Mouse (Mus musculus): ENCODE data around the gene Clec11a.
A peak's percentile ranks its signal among the peaks of the same experiment; 100 is the strongest.
"Not testable (repeated sequence)": the region's sequence is repeated elsewhere in the genome, so short reads cannot be mapped to it uniquely, and the experiment has no call there.

The Clec11a gene

DNA sequence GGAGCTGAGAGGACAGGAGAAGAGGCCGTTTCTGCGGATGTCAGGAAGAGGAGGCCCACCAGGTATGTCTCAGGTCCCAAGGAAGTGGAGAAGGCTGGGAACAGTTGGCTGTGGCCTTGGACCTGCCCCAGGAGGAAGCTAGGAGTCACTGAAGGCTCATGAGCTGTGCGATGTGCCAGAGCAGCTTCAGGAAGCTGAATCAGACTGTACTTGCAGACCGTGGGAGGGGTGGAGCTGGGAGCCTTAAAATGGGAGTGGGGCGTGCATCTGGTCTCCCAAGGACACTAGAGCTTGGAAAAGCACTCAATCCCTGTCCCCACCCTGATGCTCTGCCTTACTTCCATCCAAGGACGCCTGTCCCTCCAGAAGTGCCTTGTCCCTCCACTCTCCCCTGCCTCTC is 19.9 kb upstream of the Clec11a start:
- DNase-seq (ENCODE audit: low read depth in 1 of 2, low spot score in 2 of 2), result no peak

DNA sequence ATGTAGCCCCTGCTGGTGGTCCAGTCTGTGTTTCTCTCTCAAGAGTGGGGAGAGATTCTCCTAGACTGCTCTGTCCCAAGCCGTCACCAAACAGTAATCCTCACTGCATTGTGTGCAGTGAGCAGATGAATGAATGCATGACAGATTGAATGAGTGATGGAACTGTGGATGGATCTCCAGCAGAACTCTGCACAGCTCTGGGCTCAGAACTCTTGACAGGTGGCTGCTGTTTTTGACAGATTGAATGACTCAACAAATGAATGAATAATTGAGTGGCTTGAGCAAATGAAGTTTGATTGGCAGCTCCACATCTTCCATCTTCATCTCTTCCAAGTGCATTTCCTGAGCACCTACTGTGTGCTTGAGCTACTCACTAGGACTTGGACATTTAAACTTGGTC is 15.6 kb upstream of the Clec11a start:
- no peak for DNase-seq (ENCODE audit: low read depth in 1 of 2, low spot score in 2 of 2)

DNA sequence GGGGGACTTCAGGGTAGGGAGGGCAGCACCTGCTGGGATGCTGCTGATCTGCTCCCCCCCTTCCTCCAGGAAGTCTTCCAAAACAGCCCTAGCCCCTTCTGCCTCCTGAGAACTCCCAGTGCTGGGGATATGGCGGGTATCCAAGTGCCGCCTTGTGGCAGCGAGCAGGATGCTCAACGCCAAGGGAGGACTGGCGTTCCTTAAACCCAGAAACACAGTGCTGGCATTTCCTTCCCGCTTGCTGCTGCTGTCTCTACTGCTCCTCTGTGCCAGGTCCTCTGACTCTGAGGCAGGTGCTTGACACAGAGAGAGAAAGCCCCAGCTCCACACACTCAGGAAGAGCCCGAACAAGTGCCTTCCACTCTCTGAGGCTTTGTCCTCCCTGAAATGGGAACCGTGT is 14.2 kb upstream of the Clec11a start:
- DNase-seq (ENCODE audit: low read depth in 1 of 2, low spot score in 2 of 2), result no peak

DNA sequence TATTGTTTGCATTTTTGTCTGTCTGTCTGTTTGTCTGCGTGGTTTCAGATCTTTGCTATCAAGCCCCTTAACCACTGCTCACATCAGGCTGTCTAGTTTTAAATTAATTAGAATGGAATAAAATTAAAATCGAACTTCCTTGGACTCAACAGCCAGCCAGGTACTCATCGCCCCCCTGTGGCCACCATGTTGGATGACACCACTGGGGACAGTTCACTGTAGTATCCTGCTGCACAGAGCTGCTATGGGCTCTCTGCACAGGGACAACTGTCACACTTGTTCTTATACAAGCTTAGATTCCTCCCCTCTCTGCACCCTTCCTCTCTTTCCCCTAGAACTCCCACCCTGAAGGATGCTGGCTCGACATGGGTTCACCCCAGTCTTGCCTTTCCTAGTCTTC is 11.2 kb upstream of the Clec11a start:
- no peak for DNase-seq (ENCODE audit: low read depth in 1 of 2, low spot score in 2 of 2)

DNA sequence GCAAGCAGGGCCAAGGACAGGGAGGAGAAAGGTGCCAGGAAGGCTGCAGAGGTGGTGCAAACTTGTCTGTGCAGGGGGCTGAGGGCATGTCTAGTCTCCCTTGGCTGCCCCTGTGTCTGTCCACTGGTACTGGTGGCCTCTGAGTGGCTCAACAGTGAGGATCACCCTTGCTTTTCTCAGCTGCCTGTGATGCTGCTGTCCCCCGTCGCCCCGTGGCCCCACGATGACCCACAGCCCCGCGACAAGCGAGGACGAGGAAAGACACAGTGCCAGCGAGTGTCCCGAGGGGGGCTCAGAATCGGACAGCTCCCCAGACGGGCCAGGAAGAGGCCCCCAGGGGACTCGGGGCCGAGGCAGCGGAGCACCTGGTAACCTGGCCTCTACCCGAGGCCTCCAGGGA is 5.8 kb upstream of the Clec11a start:
- DNase-seq (ENCODE audit: low read depth in 1 of 2, low spot score in 2 of 2), result no peak

DNA sequence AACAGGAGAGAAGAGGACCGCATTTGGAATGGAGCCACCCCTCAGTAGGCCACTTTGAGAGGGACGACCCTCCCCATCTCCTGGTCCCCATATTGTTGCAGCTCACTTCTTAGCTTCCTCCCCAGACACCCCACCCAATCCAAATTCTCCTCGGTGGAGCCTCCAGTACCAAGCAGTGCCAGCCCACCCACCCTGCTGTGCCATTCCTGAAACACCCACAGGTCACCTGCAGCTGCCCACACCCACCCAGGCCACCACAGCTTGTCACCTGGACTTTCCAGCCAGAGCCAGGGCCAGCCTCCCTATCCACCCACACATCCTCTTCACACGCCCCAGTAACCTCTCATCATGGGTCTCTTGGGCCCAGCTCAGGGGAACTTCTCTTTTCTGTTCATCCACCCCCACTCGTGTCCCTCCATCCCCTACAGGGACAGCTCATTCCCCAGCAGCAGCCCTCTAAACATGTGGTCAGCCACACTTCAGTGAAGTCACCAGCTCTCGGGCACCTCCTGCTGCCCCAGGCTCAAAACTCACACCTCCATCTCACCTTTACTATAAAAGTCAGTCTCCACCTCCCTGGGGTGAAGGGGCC is 5.1 kb upstream of the Clec11a start:
- DNase-seq (ENCODE audit: low read depth in 1 of 2, low spot score in 2 of 2), result no peak

DNA sequence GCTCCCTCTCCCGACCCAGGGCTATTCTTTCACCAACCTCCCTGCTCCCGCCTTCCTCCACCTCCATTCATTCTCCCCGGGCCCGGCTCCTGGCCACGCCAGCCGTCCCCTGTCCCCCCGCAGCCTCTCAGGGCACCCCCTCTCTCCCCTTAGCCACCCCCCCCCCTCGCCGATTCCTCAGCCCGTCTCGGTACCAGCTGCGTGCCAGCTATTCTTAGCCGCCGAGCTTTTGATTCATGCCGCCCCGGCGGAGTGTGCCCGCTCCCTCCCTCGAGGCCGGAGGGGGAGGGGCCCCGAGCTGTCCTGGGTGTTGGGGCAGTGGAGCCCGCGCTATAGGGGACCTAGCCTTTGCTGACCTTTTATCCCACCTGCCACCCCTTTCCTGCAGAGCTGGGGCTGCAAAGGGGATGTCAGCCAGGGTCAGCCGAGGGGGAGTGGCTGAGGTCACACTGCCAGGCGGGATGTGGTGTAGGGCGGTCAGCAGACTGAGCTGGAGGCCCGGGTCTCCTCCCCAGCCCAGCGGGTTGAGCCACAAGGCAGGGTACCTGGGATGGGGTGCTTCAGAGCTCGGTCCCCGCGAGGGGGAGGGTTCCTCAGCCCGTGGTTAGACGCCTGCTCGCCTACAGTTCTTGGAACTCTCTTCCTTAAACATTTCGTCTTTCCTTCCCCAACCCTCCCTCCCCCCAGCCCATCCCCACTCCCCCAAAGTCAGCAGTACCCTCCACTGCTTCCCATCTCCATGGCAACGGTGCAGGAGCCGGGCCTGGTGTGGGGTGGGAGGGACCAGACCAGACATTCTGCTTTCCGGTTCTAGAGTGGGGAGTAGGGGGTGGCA is 4.4 kb upstream of the Clec11a start:
- DNase-seq (ENCODE audit: low read depth in 1 of 2, low spot score in 2 of 2), result no peak

DNA sequence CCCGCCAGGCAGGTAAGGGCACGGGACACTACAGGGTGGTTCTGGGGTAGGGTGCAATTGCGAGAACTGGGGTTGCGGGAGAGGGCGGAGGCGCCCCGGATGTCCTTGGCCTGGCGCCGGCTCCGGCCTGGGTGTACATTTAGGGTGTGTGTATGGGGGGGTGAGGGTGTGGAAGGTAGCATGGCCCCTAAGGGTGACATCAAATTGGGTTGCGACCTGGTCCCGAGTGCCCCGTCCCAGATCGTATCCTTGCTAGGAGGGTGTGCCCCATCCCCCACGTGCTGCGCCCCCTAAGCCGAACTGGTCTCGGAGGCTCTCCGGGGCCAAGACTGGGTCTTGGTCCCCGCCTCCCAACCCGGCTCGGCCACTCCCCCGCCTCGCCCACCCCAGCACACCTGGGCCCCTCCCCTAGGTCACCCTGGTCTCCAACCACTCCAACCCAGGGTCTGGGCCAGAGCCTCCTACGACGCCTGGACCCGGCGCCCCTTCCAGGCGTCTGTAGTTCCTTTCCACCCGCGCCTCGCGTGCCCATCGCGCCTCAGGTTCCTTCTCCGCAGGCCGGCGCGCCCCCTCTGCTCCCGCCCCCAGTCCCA is 3.7 kb upstream of the Clec11a start:
- DNase-seq (ENCODE audit: low read depth in 1 of 2, low spot score in 2 of 2), result no peak

DNA sequence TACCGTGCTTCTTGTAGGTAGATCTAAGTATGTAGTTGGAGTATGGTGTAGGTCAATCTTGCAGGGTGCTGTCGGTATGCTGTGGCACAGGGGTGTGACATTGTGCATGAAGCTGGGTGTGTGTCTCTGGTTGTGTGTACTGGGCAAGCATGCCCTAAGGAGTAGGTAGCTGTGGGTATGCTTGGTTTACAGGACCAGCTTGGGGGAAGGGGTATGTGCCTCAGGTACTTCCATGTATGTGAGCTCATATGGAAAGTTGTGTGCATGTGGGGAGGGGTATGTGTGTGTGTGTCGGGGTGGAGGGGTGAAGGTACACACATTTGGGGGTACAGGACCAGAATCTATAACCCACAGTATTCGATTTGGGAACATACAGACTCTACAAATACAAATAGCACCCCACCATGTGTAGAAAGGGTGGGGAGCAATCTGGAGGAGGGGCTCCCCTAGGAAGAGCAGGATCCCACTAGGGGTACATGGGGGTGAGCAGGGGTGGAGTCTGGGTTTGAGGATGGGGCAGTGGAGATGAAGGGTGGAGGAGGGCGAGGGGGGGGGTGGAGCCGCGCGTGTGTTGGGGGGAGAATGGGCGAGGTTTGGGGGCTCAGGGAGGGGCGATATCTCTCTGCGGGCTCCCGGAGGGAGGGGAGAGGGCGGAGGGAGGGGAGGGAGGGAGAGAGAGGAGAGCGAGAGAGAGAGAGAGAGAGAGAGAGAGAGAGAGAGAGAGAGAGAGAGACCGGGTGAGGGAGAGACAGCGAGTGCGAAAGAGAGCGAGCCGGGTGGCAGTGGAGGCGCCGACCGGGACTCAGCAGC is 3.0 kb upstream of the Clec11a start, which contains the start of gene Shank1:
Shank1 (plus strand) TSS at position 779 of the 810 bp plus-strand sequence.
- no peak for DNase-seq (ENCODE audit: low read depth in 1 of 2, low spot score in 2 of 2)

DNA sequence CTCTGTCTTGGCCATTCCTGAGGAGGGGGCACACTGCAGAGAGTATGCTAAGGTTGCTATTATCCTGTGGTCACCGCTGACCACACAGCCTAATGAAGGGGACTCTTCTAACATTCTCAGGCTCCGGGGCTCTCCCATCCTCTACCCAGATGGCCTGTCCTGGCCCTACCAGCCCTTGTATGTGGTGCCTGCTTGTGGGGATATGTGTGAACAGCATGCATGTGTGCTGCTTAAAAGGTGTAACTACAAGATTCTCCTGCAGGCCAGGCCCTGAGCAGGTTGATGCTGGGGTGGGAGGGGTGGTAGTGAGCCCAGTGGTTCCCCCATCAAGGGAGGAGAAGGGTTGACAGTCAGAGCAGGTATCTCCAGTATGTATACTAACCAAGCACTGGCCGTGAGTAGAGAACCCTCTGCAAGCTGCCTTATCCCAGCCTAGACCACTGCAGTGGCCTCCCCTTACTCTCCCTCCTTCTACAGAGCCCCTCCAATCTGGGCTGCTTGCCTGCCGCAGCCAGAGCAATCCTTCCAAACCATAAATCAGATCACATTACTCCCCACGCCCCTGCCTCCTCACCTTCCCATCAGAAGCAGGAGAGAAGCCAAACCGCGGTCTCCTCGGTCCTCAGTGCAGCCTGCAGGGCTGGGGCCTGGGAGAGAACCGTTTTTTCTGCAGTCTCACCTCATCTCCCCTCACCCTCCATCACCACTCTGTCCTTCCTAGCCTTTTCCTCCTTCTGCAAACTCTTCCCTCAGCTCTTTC is 739 bp upstream of the Clec11a start:
- no peak for DNase-seq (ENCODE audit: low read depth in 1 of 2, low spot score in 2 of 2)

DNA sequence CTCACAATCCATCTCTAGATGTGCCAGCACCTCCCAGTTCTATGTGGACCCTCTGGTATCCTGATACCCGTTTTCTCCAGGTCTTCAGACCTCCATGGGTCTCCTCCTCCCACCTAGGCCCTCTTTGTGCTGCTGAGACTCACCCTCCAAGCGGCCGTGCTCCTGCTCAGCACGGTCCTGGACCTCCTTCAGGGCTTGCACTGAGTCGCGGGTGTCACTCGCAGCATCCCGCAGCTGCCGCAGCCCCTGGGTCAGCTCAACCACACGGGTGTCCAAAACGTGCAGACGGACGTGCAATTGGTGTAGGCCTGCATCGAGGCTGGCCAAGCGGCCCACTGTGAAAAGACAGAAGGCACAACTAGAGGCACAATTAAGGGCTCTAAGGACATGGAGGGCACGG is 1.0 kb downstream of the Clec11a start:
- no peak for DNase-seq (ENCODE audit: low read depth in 1 of 2, low spot score in 2 of 2)

DNA sequence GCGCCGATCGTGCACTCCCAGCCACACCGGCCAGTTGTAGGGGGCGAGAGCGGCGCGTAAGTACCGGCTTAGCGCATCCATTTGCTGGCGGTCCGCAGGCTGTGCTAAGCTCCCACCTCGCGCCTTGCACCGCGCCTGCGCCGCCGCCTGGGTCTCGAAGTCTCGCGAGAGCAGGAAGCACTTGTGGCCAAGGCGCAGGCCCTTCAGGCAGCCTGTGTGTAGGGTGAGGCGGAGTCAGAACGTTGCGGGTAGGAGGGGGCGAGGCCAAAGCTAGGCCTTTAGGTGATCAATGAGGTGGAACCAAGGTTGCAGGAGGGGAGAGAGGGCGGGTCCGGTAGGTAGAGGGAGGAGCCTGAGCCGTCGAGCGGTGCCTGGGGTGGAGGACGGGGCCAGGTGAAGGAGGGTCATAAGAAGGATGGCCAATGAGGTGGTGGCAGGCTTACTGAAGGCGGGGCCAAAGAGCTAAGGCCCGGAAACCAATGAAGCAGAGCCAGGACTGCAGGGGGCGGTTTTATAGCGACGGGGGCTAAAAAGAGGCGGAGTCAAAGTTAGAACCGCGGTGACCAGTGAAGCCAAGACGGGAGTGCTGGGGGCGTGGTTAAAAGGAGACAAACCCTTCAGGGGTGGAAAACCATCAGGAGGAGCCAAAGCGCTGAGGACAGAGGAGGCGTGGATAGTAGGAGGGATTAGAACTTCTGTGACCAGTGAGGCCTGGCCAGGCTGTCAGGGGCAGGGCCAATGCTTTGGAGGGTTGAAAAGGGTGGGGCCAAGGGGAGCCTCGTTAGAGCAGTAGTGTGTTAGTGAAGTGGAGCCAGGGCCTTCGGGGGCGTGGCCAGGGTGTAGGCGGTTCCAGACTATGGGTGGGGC is 1.7 kb downstream of the Clec11a start:
- DNase-seq (ENCODE audit: low read depth in 1 of 2, low spot score in 2 of 2), result peak; percentile 87 to 93

DNA sequence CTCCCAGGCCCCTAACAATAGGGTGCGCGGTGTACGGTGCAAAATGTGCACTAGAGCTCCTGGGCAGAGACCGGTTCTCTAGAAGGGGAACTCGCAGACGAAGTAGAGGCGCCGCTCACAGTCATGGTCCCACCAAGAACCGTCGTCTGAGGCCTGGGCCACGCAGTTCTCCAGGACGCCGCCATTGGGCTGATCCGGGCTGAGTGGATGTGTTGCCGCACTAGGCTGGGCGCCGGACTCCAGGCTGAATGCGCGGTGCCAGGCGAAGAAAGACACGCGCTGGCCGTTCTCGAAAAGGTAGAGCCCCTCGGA is 2.3 kb downstream of the Clec11a start:
- DNase-seq (ENCODE audit: low read depth in 1 of 2, low spot score in 2 of 2), result no peak

DNA sequence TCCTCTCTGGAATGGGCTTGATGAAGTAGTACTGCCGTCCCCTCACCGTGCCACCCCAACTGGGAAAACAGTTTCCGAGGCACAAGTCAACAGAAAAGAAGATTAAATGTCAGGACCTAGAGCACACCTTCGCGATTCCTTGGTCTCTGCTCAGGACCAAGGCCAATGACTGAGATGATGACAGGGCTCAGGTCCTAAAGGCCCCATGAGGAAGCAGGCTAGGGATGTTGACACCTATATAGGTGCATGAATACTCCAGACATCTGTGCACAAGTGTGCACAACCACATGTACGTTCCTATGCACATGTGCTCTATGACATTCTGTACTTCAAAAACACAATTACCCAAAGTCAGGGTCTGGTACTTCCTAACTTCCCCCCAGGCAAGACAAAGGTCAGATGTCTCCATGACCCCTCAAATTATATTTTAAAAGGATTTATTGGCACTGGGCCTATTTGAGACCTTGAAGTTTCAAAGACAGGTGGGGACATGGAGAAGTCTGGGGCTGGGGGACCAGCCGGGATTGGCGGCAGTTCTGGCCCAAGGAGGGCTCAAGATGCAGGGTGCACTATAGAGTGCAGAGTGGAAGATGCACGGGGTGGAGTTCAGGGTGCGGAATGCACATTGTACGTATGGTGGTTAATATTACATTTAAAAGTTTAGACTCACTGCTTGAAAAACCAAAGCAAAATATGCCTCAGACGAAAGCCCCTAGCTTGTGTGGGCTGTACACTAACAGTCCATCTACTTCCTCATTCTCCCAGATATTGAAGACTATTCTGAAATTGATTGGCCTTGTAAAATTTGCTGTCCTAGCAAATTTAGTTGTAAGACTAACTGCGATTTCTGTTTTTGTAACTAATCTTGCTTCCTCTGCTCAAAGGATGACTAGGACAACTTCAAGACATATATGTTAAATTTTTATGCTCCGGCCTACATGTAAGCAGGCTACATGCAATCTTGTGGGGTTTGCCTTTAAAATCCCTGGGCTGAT is 3.1 kb downstream of the Clec11a start:
- no peak for DNase-seq (ENCODE audit: low read depth in 1 of 2, low spot score in 2 of 2)

DNA sequence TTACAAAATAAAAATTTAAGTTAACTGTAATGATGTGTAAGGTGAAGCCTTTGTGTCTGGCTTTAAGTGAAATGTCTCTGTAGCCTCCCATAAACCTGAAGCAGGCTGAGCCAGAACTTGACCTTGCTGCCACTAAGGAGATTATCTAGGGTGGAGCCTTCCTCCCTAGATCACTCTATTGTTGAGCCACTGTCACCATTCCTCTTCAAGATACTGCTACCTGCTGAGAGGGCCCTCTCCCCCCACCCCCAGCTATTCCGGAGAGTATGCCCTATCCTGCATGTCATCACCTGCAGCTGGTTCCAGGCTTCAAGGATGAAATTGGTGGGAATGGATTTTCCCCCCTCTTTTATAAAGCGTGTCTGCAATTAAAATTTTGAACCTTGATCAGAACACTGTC is 9.2 kb downstream of the Clec11a start:
- not testable (repeated sequence) for DNase-seq (ENCODE audit: low read depth in 1 of 2, low spot score in 2 of 2)

DNA sequence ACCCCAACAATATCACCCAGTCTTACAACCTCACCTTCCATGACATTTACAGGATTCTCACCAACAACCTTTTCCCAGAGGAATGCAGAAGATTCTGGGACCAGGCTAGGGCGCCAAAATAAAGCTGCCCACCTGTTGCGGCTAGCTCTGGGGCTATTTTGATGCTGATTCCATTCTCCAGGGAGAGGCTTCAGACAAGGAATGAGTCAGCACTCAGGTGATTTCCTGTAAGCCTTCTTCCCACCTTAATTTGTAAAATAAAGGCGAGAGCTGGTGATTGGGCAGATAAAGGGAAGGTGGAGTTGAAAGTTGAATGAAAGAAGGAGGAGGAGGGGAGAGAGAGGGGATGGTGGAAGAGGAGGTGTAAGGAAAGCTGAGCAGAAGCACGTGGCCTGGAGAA is 15.3 kb downstream of the Clec11a start:
- no peak for DNase-seq (ENCODE audit: low read depth in 1 of 2, low spot score in 2 of 2)

DNA sequence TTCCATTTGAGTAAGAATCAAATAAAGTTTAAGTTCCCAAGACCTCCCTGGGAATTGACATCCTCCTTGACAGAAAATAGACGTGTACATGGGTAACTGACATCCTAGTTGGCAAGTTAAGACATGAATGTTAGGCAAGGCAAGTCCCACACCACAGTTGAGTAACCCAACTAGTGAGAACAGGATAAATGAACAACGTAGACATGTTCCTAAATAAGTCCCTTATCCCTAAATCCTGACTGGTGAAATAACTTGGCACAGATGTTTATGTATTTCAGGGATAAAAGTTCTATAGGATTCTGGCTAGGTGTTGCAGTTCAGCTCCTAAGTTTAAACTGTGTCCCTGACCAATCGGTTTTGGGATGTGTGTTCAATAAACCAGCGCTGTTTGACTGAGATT is 15.7 kb downstream of the Clec11a start:
- no peak for DNase-seq (ENCODE audit: low read depth in 1 of 2, low spot score in 2 of 2)

DNA sequence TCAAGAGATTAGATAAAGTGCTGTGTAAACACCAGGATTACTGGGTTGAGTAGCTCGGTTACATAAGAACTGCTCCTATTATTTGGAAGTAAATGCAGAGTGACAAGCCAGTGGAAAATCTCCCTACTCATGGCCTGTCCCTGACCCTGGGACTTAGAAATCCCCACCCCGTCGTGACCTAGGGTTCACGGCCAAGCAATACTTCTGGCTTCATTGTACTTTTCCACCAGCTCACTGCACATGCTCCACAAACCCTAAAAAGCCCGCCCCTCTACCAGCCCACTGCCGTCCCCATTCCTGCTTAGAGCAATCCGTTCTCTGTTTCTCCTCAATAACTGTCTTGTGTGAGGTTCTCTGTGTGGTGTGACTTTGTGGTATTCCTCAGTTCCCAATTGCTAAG is 18.9 kb downstream of the Clec11a start:
- DNase-seq (ENCODE audit: low read depth in 1 of 2, low spot score in 2 of 2), result no peak

DNA sequence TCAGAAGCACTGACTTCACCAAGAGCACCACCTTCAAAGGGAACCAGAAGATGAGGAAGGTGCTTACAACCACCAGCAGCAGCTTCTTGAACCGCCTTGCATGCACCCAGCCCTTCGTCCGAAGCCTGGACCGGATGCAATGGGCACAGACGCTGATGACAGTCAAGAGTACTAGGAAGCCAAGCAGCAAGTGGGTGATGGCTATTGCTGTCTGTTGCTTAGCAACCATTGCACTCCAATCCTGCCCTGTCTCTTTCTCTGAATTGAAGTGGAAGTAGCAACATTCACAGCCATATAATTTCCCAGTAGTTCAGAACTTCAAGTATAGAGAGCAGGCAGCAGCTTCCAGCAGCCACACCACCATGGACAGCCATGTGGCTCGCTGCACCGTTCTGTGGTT is 25.1 kb downstream of the Clec11a start:
- no peak for DNase-seq (ENCODE audit: low read depth in 1 of 2, low spot score in 2 of 2)
